Mouse (Mus musculus) embryo, embryonic 9.5 days (tissue): Measurements from ENCODE around the gene Msh5.
"Not testable (repeated sequence)": the region's sequence is repeated elsewhere in the genome, so short reads cannot be mapped to it uniquely, and the experiment has no call there.

Experiments
- DNase-seq: peaks from one replicate; pipeline ENCODE4 v3.0.0-alpha.2; 2017; ENCODE audit errors: extremely low spot score

Msh5 gene

GRCm38 (mm10) chr17:35048932-35049440 lies 2.4 kb upstream of the Msh5 start:
- no peak for DNase-seq

GRCm38 (mm10) chr17:35048149-35048931 lies 1.8 kb upstream of the Msh5 start:
- DNase-seq = peak; percentile 39

GRCm38 (mm10) chr17:35047688-35048087 lies 1.1 kb upstream of the Msh5 start:
- no peak for DNase-seq

- DNase-seq = no peak
These were observed 501 bp downstream of the Msh5 start for GRCm38 (mm10) chr17:35045807-35046680.

GRCm38 (mm10) chr17:35044904-35045806 lies 1.4 kb downstream of the Msh5 start:
- DNase-seq = no peak

GRCm38 (mm10) chr17:35043794-35044193 lies 2.8 kb downstream of the Msh5 start:
- DNase-seq = no peak

GRCm38 (mm10) chr17:35039121-35039873 lies 7.2 kb downstream of the Msh5 start:
- no peak for DNase-seq

- DNase-seq = no peak
These were observed 11.6 kb downstream of the Msh5 start for GRCm38 (mm10) chr17:35034896-35035295.

GRCm38 (mm10) chr17:35033703-35034102 lies 12.8 kb downstream of the Msh5 start:
- not testable (repeated sequence) for DNase-seq

GRCm38 (mm10) chr17:35032323-35032870 lies 14.1 kb downstream of the Msh5 start:
- DNase-seq = no peak

GRCm38 (mm10) chr17:35031880-35032279 lies 14.7 kb downstream of the Msh5 start:
- no peak for DNase-seq

GRCm38 (mm10) chr17:35031272-35031671 lies 15.3 kb downstream of the Msh5 start:
- no peak for DNase-seq

- DNase-seq = no peak
These were observed 16.6 kb downstream of the Msh5 start for GRCm38 (mm10) chr17:35029691-35030532.

- DNase-seq = no peak
These were observed 18.2 kb downstream of the Msh5 start for GRCm38 (mm10) chr17:35028315-35028714.

- DNase-seq = no peak
These were observed 19.1 kb downstream of the Msh5 start, which contains the start of gene Sapcd1 for GRCm38 (mm10) chr17:35027277-35028068. Gene Sapcd1, minus strand, starts transcription at chr17:35028016.

GRCm38 (mm10) chr17:35026206-35026605 lies 20.3 kb downstream of the Msh5 start:
- DNase-seq = no peak

GRCm38 (mm10) chr17:35024691-35025488 lies 21.7 kb downstream of the Msh5 start:
- DNase-seq = no peak

GRCm38 (mm10) chr17:35024261-35024660 lies 22.3 kb downstream of the Msh5 start:
- DNase-seq = no peak
